Mouse (Mus musculus) megakaryocyte progenitor cell, adult 5-6 weeks (primary cell): ENCODE results near the gene Shisa2. TPM values are rescaled to one million over a fixed set of nuclear protein-coding genes. Genes with fewer than 3 reads are reported as not detected.

ENCODE experiments used
- total RNA-seq, 2 experiments: library from RNA; stranded (forward) in 1 of 2; stranded (reverse) in 1 of 2; fragments of 157-497, 149-512 nt in 1 of 2; fragments of 200-1000 nt in 1 of 2; gene quantifications; 2 replicates each; pipeline versions ENCODE4 v1.2.3 to v1.2.4; 2015 to 2017

The Shisa2 gene
- total RNA-seq, 2 experiments from 2014 or later: 0.33 to 1.7 TPM

Other genes starting within 250 kb of the Shisa2 start
- gene Phf11c, start 229.9 kb upstream of the Shisa2 start, total RNA-seq (2015): 1.4 and 1.5 TPM in 2 replicates
- gene Phf11c, start 229.9 kb upstream of the Shisa2 start, total RNA-seq (2017): 1.2 and 1.4 TPM in 2 replicates
- gene Setdb2, start 184.4 kb upstream of the Shisa2 start, total RNA-seq (2015): 38.2 and 41.4 TPM in 2 replicates
- gene Setdb2, start 184.4 kb upstream of the Shisa2 start, total RNA-seq (2017): 27.4 and 30.4 TPM in 2 replicates
- 42.5 and 44.4 TPM in 2 replicates for gene Cab39l, start 184.3 kb upstream of the Shisa2 start, total RNA-seq (2015)
- gene Cab39l, start 184.3 kb upstream of the Shisa2 start, total RNA-seq (2017): 30.8 and 31.0 TPM in 2 replicates
- gene Cdadc1, start 27.3 kb upstream of the Shisa2 start, total RNA-seq (2015): 44.9 and 48.9 TPM in 2 replicates
- gene Cdadc1, start 27.3 kb upstream of the Shisa2 start, total RNA-seq (2017): 23.2 and 25.4 TPM in 2 replicates